Mouse (Mus musculus): ENCODE measurements around the gene Fmo1. TPM values are rescaled to one million over a fixed set of nuclear protein-coding genes. Genes with fewer than 3 reads are reported as not detected.

Fmo1 gene
- total and polyA plus RNA-seq, 3 experiments = 1.8 TPM; not detected in 2

GRCm38 (mm10) chr1:162893014-162893413, 26.6 kb upstream of the Fmo1 start:
- H3K4me3 ChIP-seq (ENCODE audit: control insufficient read depth in 1 of 2, insufficient read depth in 1 of 2, low read depth in 2 of 2, low read length in 2 of 2) = no peak overlapping the region

GRCm38 (mm10) chr1:162891980-162892451, 25.6 kb upstream of the Fmo1 start:
- DNase-seq (ENCODE audit: low read depth, low spot score) = no peak

More at GRCm38 (mm10) chr1:162893014-162893413, 26.6 kb upstream of the Fmo1 start:
- Histone ChIP-seq H3K27ac (ENCODE audit: control insufficient read depth, low read depth, low read length) (no peak overlapping the region), H3K9me3 (replicated peaks; ENCODE audit: insufficient read depth, low read length) (no peaks in the 10 kb centered on the region), H3K27me3 (ENCODE audit: control insufficient read depth in 1 of 2, insufficient read depth in 2 of 2, low read length in 2 of 2) (no peaks in the 10 kb centered on the region), H3K9ac (ENCODE audit: control insufficient read depth, low read depth, low read length, poor library complexity, severe bottlenecking) (no peak overlapping the region), H3K79me2 (ENCODE audit: control insufficient read depth, insufficient read depth, low read length, poor library complexity) (no peaks in the 10 kb centered on the region), H3K36me3 (ENCODE audit: control insufficient read depth in 1 of 2, insufficient read depth in 2 of 2, low read length in 2 of 2) (no peaks in the 10 kb centered on the region), H3K4me1 (ENCODE audit: control insufficient read depth in 1 of 2, insufficient read depth in 2 of 2, low read length in 2 of 2) (no peaks in the 10 kb centered on the region)
- DNase-seq (ENCODE audit: low read depth, low spot score) = no peak
- TF ChIP-seq E2F4 (IDR thresholded peaks at IDR 0.05; ENCODE audit: borderline replicate concordance, low read depth, low read length) (no peak), MAFK (IDR thresholded peaks at IDR 0.05; ENCODE audit: borderline replicate concordance, low read depth, low read length) (no peak), POLR2AphosphoS2 (IDR thresholded peaks at IDR 0.05; ENCODE audit: low read length) (no peak), RAD21 (IDR thresholded peaks at IDR 0.05; ENCODE audit: low read depth, low read length) (no peak), TBP (IDR thresholded peaks at IDR 0.05; ENCODE audit: low read depth, low read length) (no peak), MAX (IDR thresholded peaks at IDR 0.05; ENCODE audit: low read length) (no peak), SIN3A (IDR thresholded peaks at IDR 0.05; ENCODE audit: low read length) (no peak), MAZ (IDR thresholded peaks at IDR 0.05; ENCODE audit: low read depth, low read length) (no peak), ETS1 (IDR thresholded peaks at IDR 0.05; ENCODE audit: low read depth, low read length) (no peak), POLR2A (IDR thresholded peaks at IDR 0.05; ENCODE audit: control insufficient read depth in 1 of 2, insufficient read depth in 1 of 2, low read depth in 1 of 2, low read length in 2 of 2, poor library complexity in 1 of 2) (no peak), TCF12 (IDR thresholded peaks at IDR 0.05; ENCODE audit: low read depth, low read length) (no peak)

GRCm38 (mm10) chr1:162888646-162889045, 22.2 kb upstream of the Fmo1 start:
- Histone ChIP-seq H3K4me1 (ENCODE audit: control insufficient read depth in 1 of 2, insufficient read depth in 2 of 2, low read length in 2 of 2) (no peaks in the 10 kb centered on the region), H3K9me3 (replicated peaks; ENCODE audit: insufficient read depth, low read length) (no peaks in the 10 kb centered on the region), H3K9ac (ENCODE audit: control insufficient read depth, low read depth, low read length, poor library complexity, severe bottlenecking) (no peak overlapping the region), H3K27ac (ENCODE audit: control insufficient read depth, low read depth, low read length) (no peak overlapping the region), H3K4me3 (ENCODE audit: control insufficient read depth in 1 of 2, insufficient read depth in 1 of 2, low read depth in 2 of 2, low read length in 2 of 2) (no peak overlapping the region), H3K27me3 (ENCODE audit: control insufficient read depth in 1 of 2, insufficient read depth in 2 of 2, low read length in 2 of 2) (no peaks in the 10 kb centered on the region), H3K79me2 (ENCODE audit: control insufficient read depth, insufficient read depth, low read length, poor library complexity) (no peaks in the 10 kb centered on the region), H3K36me3 (ENCODE audit: control insufficient read depth in 1 of 2, insufficient read depth in 2 of 2, low read length in 2 of 2) (no peaks in the 10 kb centered on the region)
- TF ChIP-seq SIN3A (IDR thresholded peaks at IDR 0.05; ENCODE audit: low read length) (no peak), ETS1 (IDR thresholded peaks at IDR 0.05; ENCODE audit: low read depth, low read length) (no peak), POLR2AphosphoS5 (IDR thresholded peaks at IDR 0.05; ENCODE audit: borderline replicate concordance, low read depth, low read length) (no peak), MAZ (IDR thresholded peaks at IDR 0.05; ENCODE audit: low read depth, low read length) (no peak), ZKSCAN1 (IDR thresholded peaks at IDR 0.05; ENCODE audit: low read depth, low read length) (no peak), TBP (IDR thresholded peaks at IDR 0.05; ENCODE audit: low read depth, low read length) (no peak), POLR2A (IDR thresholded peaks at IDR 0.05; ENCODE audit: control insufficient read depth in 1 of 2, insufficient read depth in 1 of 2, low read depth in 1 of 2, low read length in 2 of 2, poor library complexity in 1 of 2) (no peak), CTCF (IDR thresholded peaks at IDR 0.05 in 2 of 3, conservative IDR thresholded peaks at IDR 0.05 in 1 of 3; ENCODE audit: control insufficient read depth in 1 of 3, insufficient read depth in 1 of 3, low read depth in 2 of 3, low read length in 3 of 3, poor library complexity in 1 of 3, severe bottlenecking in 1 of 3) (no peak), MYB (IDR thresholded peaks at IDR 0.05; ENCODE audit: low read depth, low read length) (no peak), JUND (IDR thresholded peaks at IDR 0.05; ENCODE audit: low read depth, low read length) (no peak), POLR2AphosphoS2 (IDR thresholded peaks at IDR 0.05; ENCODE audit: low read length) (no peak), TCF12 (IDR thresholded peaks at IDR 0.05; ENCODE audit: low read depth, low read length) (no peak), UBTF (IDR thresholded peaks at IDR 0.05; ENCODE audit: borderline replicate concordance, insufficient read depth, low read depth, low read length) (no peak), SMC3 (IDR thresholded peaks at IDR 0.05; ENCODE audit: low read depth, low read length) (no peak), BHLHE40 (IDR thresholded peaks at IDR 0.05; ENCODE audit: borderline replicate concordance, low read depth, low read length) (no peak), ZC3H11A (IDR thresholded peaks at IDR 0.05; ENCODE audit: low read depth, low read length) (no peak), GATA1 (IDR thresholded peaks at IDR 0.05; ENCODE audit: low read depth, low read length) (no peak)
- no peak for DNase-seq (ENCODE audit: low read depth, low spot score)

More at GRCm38 (mm10) chr1:162891980-162892451, 25.6 kb upstream of the Fmo1 start:
- Histone ChIP-seq H3K36me3 (ENCODE audit: control insufficient read depth in 1 of 2, insufficient read depth in 2 of 2, low read length in 2 of 2) (no peaks in the 10 kb centered on the region), H3K79me2 (ENCODE audit: control insufficient read depth, insufficient read depth, low read length, poor library complexity) (no peaks in the 10 kb centered on the region), H3K27me3 (ENCODE audit: control insufficient read depth in 1 of 2, insufficient read depth in 2 of 2, low read length in 2 of 2) (no peaks in the 10 kb centered on the region), H3K4me3 (ENCODE audit: control insufficient read depth in 1 of 2, insufficient read depth in 1 of 2, low read depth in 2 of 2, low read length in 2 of 2) (no peak overlapping the region), H3K27ac (ENCODE audit: control insufficient read depth, low read depth, low read length) (no peak overlapping the region), H3K9me3 (replicated peaks; ENCODE audit: insufficient read depth, low read length) (no peaks in the 10 kb centered on the region), H3K4me1 (ENCODE audit: control insufficient read depth in 1 of 2, insufficient read depth in 2 of 2, low read length in 2 of 2) (no peaks in the 10 kb centered on the region), H3K9ac (ENCODE audit: control insufficient read depth, low read depth, low read length, poor library complexity, severe bottlenecking) (no peak overlapping the region)
- no peak for TF ChIP-seq CTCF (IDR thresholded peaks at IDR 0.05 in 2 of 3, conservative IDR thresholded peaks at IDR 0.05 in 1 of 3; ENCODE audit: control insufficient read depth in 1 of 3, insufficient read depth in 1 of 3, low read depth in 2 of 3, low read length in 3 of 3, poor library complexity in 1 of 3, severe bottlenecking in 1 of 3)
- no peak for TF ChIP-seq MAZ (IDR thresholded peaks at IDR 0.05; ENCODE audit: low read depth, low read length)
- no peak for TF ChIP-seq KAT2A (conservative IDR thresholded peaks at IDR 0.05; ENCODE audit: low read depth, low read length)
- TF ChIP-seq POLR2A (IDR thresholded peaks at IDR 0.05; ENCODE audit: control insufficient read depth in 1 of 2, insufficient read depth in 1 of 2, low read depth in 1 of 2, low read length in 2 of 2, poor library complexity in 1 of 2) = no peak
- TF ChIP-seq EP300 (IDR thresholded peaks at IDR 0.05; ENCODE audit: low read depth in 1 of 2, low read length in 2 of 2) = no peak
- TF ChIP-seq GATA1 (IDR thresholded peaks at IDR 0.05; ENCODE audit: low read depth, low read length) = no peak
- no peak for TF ChIP-seq ZC3H11A (IDR thresholded peaks at IDR 0.05; ENCODE audit: low read depth, low read length)
